Mouse (Mus musculus) lung, postnatal 0 days (tissue): ENCODE results near the gene Sostdc1.
A peak's percentile ranks its signal among the peaks of the same experiment; 100 is the strongest.

Experiments used
- CTCF ChIP-seq: IDR thresholded peaks from 2 replicates; pipeline ENCODE4 v1.5.1; 2016; ENCODE audit warnings: antibody characterized with exemption, mild to moderate bottlenecking
- EP300 ChIP-seq: IDR thresholded peaks from 2 replicates; pipeline ENCODE4 v1.6.1; 2016; ENCODE audit warnings: antibody characterized with exemption, mild to moderate bottlenecking, control low read depth

DNA sequence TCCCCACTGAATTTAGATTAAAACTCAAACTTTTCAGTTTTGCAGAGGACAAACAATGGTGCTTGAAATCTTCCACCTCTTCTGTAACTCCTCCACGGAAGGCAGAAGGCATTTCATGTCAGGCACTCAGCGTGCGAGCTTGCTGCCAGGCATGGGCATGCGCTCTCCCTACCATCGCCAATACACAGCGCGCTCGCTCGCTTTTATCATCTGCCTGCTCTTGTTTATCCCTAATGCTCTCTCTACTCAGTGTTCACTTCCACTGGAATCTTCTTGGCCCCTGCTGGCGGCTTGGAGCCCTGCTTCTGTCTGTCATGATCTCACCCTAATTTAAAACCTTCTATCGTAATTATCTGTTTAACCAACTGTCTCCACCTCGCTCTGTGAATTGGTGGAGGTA is 11.6 kb upstream of the Sostdc1 start:
- no peak for TF ChIP-seq EP300
- TF ChIP-seq CTCF, result peak; percentile 25; the same call in 1 of the 2 replicates
